Mouse (Mus musculus) skeletal muscle tissue, adult 2 months (tissue): ENCODE results near the gene Vars.
"Not testable (repeated sequence)": the region's sequence is repeated elsewhere in the genome, so short reads cannot be mapped to it uniquely, and the experiment has no call there.

Source experiments
- DNase-seq: peaks from one replicate; pipeline ENCODE4 v3.0.0-alpha.2; 2012; ENCODE audit warnings: low read depth, low spot score

Gene Vars

GRCm38 (mm10) chr17:35023756-35024155, 23.0 kb downstream of the Vars start:
- DNase-seq: no peak

GRCm38 (mm10) chr17:35024261-35024660, 23.5 kb downstream of the Vars start:
- no peak for DNase-seq

- no peak for DNase-seq
Measured at GRCm38 (mm10) chr17:35024691-35025488, 24.1 kb downstream of the Vars start.

GRCm38 (mm10) chr17:35026206-35026605, 25.4 kb downstream of the Vars start:
- no peak for DNase-seq

GRCm38 (mm10) chr17:35027277-35028068, 26.7 kb downstream of the Vars start, which contains the start of gene Sapcd1:
Sapcd1 (minus strand) TSS chr17:35028016.
- no peak for DNase-seq

GRCm38 (mm10) chr17:35028315-35028714, 27.5 kb downstream of the Vars start:
- DNase-seq: no peak

- no peak for DNase-seq
Measured at GRCm38 (mm10) chr17:35029691-35030532, 29.1 kb downstream of the Vars start.

- no peak for DNase-seq
Measured at GRCm38 (mm10) chr17:35031272-35031671, 30.5 kb downstream of the Vars start.

- no peak for DNase-seq
Measured at GRCm38 (mm10) chr17:35031880-35032279, 31.1 kb downstream of the Vars start.

GRCm38 (mm10) chr17:35032323-35032870, 31.6 kb downstream of the Vars start:
- no peak for DNase-seq

GRCm38 (mm10) chr17:35033703-35034102, 32.9 kb downstream of the Vars start:
- DNase-seq: not testable (repeated sequence)

- DNase-seq: no peak
Measured at GRCm38 (mm10) chr17:35034896-35035295, 34.1 kb downstream of the Vars start.

GRCm38 (mm10) chr17:35039121-35039873, 38.5 kb downstream of the Vars start:
- DNase-seq: no peak

GRCm38 (mm10) chr17:35043794-35044193, 43.0 kb downstream of the Vars start:
- no peak for DNase-seq

GRCm38 (mm10) chr17:35044904-35045806, 44.4 kb downstream of the Vars start:
- DNase-seq: no peak

- DNase-seq: no peak
Measured at GRCm38 (mm10) chr17:35045807-35046680, 45.3 kb downstream of the Vars start.

- peak; percentile 98 for DNase-seq
Measured at GRCm38 (mm10) chr17:35046681-35047455, 46.1 kb downstream of the Vars start, which contains the start of gene Msh5. Msh5 (minus strand) TSS chr17:35046745.

GRCm38 (mm10) chr17:35047688-35048087, 46.9 kb downstream of the Vars start:
- DNase-seq: no peak
